Mouse (Mus musculus): ENCODE measurements around the gene Otog.

Gene Otog

DNA sequence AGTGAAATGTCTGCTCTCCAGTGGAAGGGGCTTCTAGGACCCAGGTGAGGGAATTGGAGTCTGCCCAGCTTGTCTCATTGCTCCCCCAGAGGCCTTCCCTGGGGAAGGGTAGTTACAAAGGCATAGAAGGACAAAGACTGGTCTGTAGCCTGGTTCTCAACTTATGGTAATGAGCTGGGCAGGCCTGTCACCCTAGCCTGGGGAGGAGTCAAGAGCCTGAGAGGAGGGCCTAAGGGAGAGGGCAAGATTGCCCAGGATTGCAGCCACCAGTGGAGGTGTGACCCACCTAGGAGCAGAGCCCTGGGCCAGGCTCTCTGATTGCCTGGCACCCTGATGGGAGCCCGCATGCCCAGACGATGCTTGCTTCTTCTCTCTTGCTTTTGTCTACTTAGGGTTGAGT, at the start of gene Otog:
TSS of gene Otog (plus strand) at position 292 of the 400 bp plus-strand sequence.
- in situ Hi-C loops (cut with MboI, MseI): no loop called here

DNA sequence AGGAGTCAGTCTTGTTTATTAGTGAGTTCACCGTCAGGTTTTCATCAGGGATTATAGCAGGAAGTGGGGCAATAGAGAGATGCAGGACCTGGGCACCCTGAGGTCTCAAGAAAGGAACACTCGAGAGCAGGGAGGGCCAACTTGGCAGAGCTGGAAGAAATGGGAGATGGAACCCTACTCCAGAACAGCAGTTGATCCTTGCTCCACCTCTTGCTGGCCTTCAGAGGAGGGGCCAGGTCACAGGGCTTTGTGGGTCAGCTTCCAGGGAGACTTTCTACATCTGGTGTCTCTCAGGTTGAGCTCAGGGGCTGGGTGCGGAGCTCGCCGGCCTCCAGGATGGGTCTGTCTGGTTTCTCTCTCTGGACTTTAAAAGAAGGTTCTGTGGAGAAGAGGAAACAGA, 45.4 kb upstream of the Otog start:
- in situ Hi-C loops (cut with MboI, MseI): no loop called here

DNA sequence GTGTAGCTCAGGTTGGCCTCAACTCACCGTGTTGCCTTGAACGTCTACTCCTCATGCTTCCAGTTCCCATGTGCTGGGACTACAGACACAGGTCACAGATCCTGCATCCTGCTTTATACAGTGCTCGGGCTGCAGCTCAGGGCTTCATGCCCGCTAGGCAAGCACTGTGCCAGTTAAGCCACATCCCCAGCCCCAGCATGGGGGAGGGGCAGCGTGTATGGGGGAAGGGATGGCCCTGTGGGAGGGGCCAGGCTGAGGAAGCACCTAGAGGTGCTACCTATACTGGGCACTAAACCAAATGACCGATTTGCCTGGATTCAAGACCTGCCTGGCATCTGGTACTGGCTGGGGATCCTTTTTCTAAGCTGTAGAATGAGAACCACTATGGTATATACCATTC, 40.8 kb upstream of the Otog start:
- in situ Hi-C loops (cut with MboI, MseI): loop anchor here (5.0 kb wide), 1 partner anchor 98 kb away; the partner anchor contains the start of gene Kcnj11

DNA sequence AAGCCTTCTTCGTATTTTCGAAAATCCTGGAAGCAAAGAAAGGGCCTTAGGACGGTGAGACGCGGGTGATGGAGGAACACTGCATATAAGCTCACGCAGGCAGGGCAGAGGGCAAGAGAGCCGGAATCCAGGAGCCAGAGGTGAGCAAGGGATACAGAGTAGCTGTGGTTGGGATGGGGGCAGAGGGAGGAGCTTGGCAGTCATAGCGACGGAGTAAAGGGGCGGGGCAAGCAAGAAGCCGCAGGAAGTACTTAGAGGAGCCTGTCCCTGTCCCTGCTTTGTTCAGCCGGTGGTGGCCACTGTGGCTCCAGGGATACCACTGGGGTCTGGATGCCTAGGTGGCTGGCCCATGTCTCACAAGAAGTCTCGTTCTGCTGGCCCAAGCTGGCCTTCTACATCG, 39.1 kb upstream of the Otog start:
- in situ Hi-C loops (cut with MboI, MseI): loop anchor here (5.0 kb wide), 1 partner anchor 99 kb away; the partner anchor contains the start of gene Kcnj11

DNA sequence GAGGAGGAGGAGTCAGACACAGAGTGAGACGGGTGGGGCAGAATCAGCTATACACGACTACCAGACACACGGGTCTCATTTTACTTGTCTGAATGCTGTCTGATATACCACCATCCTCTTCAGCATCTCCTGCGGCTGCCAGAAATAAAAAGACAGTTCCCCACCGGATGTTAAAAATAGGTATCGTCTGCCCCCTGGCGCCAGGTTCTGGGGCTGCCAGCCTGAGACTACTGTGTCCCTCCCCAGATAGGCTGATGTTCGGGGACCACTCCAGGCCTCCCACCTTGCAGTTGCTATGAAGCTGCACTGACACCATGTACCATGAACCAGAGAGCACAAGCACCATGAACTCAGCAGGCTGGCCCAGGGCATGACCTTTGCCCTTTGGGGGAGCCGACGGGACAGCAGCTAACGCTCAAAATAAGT, 36.7 kb upstream of the Otog start:
- in situ Hi-C loops (cut with MboI, MseI): loop anchor here (5.0 kb wide), 1 partner anchor 102 kb away; the partner anchor contains the start of gene Kcnj11

DNA sequence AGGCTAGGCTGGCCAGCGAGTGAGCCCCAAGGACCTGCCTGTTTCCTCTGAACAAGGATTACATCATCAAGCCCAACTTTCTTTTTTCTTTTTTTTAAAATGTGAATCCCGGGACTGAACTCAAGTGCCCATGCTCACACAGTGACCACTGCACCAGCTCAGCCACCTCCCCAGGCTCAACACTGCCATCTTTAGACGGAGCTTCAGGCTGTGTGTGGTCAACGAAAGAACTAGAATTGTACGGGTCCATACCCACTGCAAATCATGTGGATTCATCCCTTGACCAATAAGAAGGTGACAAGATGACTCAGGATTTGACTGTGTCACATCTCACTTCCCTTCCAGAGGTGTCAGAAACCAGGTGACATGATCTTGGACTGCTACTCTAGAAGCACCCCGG, 36.0 kb upstream of the Otog start:
- in situ Hi-C loops (cut with MboI, MseI): loop anchor here (5.0 kb wide), 1 partner anchor 102 kb away; the partner anchor contains the start of gene Kcnj11

DNA sequence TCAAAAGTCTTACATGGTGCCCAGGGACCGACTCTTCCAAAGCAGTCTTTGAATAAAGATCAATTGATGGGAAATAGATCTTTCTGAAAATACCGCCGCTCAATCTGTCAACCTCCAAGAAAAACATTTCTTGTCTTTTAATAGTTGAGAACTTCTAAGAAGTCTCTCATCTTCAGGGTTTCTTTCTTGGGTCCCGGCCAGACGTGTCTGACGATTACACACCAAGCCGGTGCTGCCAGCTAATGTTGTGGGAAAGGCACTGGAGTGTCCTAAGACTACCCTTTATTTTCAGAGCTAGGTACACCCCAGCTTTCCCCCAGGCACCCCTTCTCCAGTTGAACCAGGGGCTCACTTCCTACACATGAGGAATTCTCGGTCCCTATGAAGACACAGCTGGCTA, 32.7 kb upstream of the Otog start:
- in situ Hi-C loops (cut with MboI, MseI): no loop called here

DNA sequence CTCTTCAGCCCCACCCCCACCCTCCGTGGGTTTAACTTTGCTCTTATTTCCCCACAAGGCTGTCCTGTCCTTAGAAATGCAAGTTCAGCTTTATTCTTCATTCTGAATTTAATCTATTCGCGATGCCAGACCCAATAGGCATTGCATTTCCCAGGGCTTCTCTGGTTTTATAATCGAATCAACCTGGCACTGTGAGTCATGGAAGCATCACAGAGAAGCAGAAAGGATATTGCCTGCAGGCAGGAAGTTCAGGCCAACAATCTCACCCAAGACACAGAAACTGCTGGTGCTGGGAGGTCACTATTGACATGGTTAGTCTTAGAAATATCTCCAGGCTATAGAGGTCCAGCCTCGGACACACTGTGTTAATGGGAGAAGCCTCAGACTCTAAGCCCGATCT, 30.5 kb upstream of the Otog start:
- in situ Hi-C loops (cut with MboI, MseI): no loop called here

DNA sequence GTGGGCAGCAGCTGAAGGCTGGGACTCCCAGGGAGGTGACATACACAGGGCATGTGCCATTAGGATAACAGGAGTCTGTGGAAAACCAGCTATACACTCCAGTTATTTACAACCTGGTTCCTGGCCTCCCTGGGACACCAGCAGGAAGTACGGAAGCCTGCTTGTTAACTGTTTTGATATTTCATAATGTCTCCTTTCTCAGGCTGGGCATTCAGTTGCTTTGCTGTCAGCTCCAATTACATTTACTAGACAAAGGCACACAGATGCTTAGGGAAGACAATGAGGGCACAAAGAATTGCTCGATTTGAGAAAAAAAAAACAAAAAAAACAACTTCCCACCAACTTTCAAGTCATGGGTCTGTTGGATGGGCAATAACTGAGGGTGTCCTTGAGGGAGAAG, 24.3 kb upstream of the Otog start:
- in situ Hi-C loops (cut with MboI, MseI): no loop called here

DNA sequence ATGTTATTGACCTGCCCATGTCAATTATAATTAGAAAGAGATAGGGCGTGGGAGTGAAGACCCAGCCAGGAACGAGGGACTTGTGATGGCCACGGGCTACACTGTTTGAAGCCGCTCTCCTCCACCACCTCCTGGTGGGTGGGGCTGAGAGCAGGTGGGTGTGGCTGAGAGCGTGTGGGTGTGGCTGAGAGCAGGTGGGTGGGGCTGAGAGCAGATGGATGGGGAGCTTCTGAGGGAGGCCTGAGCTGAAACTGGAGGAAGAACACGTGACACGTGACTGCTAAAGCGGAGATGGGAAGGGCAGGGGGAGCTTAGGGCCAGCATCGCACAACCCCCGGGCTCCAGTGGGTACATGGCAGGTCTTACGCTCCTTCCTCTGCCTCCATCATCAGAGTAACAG, 22.4 kb upstream of the Otog start:
- in situ Hi-C loops (cut with MboI, MseI): no loop called here

DNA sequence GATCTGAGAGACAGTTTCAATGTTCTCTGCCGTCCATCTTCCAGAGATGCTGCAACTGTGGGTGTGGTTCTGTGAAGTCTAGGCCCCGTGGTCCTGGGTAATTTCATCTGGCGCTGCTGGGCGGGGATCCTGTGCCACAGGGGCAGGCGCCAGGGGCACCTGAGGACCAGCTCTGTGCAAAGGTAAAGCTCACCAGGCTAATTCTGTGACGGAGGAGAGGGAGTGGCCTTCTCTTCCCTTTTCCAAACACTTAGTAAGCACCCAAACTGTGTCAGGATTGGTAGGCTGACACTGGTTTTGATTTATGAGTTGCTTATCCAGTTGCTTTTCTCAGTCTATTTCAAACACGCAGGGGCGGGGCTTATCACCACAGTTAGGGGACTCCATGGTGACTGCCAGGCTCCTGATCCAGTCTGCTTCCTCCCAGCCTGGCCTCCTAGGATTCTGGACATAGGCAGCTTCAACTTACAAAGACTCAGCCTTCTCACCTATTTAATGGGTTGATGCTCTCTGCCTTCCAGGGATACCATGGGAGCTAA, 20.1 kb upstream of the Otog start:
- in situ Hi-C loops (cut with MboI, MseI): no loop called here

DNA sequence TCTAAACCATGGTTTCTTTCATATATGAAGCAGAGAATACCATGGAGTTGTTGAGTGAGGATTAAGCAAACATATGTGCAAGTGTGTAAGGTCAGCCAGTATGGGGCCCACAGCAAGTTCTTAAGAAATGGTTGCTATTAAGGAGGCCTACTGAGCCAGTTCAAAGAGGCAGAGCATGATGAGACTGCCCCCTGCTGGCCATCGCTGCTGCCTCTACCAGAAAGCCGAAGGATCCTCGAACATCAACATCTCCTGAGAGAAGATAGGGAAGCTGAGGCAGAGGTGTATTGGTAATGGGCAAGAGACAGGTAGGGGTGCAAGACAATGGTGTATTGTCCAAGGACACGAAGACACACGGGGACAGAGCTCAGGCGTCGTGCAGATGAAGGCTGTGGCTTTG, 14.5 kb upstream of the Otog start:
- in situ Hi-C loops (cut with MboI, MseI): loop anchor here (5.0 kb wide), 1 partner anchor 129 kb away; no protein-coding TSS in a partner anchor

DNA sequence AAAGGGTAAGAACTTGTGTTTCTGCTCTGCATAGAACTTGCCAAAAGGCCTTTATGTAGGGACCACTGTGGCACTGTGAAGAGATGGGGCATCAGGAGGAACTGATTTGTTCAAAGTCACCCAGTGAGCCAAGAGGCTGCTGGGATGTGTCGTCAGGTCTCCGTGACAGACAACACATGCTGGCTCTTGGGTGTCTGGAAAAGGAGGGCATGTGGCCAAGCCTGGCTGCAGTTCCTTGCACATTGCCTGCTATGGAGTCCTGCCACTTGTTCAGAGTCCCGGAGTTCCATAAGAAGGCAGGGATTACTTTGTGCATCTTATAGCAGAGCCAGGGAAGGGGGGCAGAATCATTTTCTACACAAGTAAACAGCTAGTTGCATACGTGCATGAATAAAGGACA, 13.9 kb upstream of the Otog start:
- in situ Hi-C loops (cut with MboI, MseI): loop anchor here (5.0 kb wide), 1 partner anchor 130 kb away; no protein-coding TSS in a partner anchor

DNA sequence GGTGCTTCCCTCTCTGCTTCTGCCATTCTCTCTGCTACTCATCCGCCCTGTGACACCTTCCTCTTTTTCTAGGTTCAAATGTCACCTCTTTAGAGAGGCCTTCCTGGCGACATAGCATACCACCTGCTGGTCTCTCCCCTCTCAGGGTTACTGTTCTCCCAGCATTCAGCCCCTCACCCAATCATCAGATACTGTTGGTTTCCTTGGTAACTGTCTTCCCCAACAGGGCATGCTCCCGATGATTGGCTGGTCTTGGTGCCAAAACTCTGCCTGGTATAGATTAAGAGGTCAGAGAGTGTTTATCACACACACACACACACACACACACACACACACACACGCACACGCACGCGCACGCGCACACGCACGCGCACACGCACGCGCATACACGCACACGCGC, 4.8 kb upstream of the Otog start:
- in situ Hi-C loops (cut with MboI, MseI): no loop called here

DNA sequence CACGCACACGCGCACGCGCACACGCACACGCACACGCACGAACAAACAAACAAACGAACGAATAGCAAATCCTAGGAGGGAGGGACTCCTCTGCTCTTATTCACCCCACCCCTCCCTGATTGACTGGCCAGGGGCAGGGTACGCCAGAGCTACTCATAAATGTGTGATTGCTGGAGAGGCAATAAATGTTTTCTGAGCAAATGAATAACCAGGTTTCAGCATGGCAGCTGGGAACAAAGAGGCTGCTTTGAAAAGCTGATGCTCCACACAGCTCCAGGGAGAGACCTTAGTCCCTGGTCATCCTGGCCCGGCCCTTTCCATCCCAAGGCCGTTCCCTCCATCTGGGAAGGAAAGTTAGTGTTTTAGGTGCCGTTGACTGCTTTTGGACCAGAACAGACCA, 4.4 kb upstream of the Otog start:
- in situ Hi-C loops (cut with MboI, MseI): no loop called here

DNA sequence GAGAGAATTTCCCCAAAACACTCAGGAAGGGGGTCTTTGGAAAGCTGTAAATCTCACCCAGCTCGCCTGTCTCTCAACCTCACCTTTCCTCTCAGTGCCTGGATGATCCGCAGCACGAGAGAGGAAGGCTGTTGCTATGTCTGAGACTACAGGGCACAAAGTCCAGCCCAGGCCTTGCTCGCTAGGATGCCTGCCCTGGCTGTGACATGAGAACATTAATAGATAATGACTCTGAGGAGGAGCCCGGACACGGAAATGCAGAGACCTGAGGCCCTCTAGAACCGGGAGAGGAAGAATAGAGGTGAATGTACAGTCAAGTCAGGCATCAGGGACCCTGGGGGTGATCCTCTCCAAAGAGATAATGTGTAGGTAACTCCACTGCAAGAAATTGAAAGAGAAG, 3.6 kb upstream of the Otog start:
- in situ Hi-C loops (cut with MboI, MseI): no loop called here

DNA sequence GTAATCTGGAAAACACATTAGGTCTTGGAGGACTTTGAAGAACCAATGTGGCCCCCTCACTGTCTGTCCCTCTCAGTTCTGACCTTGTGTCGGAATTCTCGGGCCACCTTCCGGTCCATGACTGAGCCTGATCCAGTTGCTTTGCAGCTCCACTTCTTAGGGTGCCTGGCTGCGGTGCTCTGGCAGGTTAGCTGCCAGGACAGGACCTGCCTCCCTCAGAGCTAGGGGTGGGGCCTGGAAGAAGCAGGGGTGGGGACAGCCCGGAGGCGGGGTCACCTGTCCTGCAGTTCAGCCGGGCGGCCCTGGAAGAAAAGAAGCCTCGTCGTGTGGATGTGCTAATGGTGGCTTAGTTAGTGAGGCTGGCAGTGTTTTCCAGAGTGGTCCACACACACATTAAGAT, 2.4 kb upstream of the Otog start, which contains the start of gene Ush1c:
TSS of gene Ush1c (minus strand) at position 158 of the 400 bp plus-strand sequence.
- in situ Hi-C loops (cut with MboI, MseI): no loop called here

DNA sequence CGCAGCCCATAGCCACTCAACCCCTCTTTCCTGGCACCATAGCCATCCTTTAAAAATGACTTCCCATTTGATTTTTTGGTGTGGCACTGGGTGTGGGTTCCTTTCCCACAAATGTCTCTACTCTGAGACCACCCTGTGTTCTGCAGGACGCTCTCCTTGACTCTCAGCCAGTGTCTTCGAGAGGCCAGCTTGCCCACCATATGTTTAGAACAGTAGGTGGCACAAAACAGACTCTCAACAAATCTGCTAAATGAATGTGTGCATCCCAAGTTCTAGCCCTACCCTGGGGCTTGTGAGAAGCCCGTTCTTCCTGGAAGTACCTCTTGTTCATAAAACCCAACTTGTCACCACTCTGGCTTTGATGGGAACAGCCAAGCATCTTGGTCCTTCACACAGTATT, 696 bp upstream of the Otog start:
- in situ Hi-C loops (cut with MboI, MseI): no loop called here

DNA sequence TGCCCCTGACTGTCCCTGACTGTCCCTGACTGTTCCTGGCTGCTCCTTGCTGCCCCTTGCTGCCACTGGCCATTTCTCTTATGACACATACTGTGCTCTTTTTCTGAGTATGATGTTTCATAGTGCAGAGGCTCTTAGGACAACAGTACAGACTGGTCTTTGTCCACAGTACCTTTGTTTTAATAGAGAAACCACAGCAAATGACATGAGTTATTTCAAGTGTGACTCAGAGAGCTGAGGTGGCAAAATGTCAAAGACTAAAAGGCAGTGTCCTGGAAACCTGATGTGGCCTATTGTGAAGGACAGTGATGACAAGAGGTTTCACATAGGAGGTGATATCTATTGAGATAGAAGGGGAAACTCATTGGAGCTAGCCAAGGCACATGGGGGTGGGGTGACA, 6.1 kb downstream of the Otog start:
- in situ Hi-C loops (cut with MboI, MseI): no loop called here

DNA sequence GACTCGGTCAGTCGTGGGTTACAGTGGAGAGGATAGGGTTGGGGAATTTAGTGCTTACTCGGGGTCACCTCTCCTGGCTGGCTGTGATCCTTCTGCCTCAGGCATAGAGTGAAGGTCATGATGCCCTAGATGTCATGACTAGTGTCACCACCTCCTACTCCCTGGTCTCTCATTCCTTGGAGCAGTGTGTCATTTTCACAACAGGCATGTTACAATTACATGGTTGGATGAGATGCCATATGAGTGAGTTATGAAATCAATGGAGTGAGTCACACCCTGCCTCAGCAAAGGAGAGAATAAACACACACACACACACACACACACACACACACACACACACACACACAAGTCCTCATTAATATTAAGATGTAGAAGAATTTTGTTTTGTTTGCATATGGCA, 6.8 kb downstream of the Otog start:
- in situ Hi-C loops (cut with MboI, MseI): no loop called here

DNA sequence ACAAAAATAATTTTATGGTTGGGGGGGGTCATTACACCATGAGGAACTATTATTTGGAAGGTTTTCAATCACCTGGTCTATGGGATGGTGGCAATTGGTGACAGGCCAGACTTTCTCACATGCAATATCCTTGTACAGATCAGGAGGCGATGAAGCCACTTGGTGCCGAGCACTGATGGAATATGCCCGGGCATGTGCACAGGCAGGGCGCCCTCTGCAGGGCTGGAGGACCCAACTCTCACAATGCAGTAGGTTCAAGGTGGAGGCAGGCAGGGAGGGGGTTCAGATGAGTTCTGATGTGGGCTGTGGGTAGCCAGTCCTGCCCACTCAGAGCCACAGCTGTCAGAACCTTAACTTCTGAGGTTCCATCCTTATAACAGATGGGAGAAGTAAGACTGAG, 11.1 kb downstream of the Otog start:
- in situ Hi-C loops (cut with MboI, MseI): no loop called here

DNA sequence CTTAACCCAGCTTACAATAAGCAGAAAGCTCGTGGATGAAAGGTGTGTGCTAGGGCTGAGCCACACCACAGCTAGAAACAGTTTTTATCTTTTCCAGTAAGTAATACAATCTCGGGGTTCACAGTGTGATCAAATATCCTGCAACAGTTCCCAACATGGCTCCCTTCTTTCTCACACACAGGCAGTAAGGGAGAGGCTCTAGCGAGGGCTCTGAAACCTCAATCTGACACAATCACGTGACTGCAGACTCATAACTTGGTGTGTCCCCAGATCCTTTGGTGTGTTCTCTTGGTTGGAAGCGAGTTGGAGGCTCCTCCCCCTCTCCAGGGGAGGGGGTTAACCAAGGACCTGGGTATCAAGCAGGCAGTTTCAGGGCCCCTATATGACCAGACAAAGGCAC, 35.4 kb downstream of the Otog start:
- in situ Hi-C loops (cut with MboI, MseI): no loop called here

DNA sequence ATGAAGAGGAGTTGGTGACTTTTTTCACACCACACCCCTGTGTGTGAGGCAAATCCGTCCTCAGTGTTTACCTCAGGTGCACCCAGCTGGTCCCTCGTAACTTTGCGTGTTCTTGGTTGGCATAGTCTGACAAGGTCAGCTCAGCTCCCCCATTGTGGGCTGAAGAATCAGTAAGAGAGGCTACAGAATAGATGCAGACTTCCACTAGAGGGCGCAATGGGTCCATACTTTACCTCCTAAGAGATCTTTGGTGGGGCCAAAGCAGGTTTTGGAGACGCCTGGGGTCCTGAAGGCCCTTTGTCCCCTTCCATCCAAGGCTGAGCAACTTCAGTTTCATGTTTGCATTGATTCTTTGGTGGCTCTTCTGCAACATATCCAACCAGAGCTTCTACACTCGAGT, 39.2 kb downstream of the Otog start:
- in situ Hi-C loops (cut with MboI, MseI): no loop called here

DNA sequence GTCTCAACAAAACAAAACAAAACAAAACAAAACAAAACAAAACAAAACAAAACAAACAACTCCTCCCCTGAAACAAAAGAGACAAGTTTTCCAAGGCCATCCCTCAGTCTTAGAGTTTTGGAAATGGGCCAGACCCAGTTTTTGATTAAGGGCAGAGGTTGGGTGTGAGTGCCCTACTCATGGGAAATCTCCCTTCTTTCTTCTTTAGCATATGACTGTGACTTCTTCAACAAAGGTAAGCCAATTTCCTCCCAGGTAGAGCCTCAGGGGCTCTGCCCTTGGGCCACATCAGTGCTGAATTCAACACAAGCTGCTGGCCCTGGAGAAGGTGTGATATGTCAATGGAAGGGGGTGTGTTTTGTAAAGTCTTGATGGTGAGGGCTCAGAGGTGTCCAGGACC, 40.1 kb downstream of the Otog start:
- in situ Hi-C loops (cut with MboI, MseI): no loop called here
